Mouse (Mus musculus) thymus, adult 2 months (tissue): Measurements from ENCODE around the gene En1.

ENCODE experiments used
- CTCF ChIP-seq: fragments of 200-500 bp; IDR thresholded peaks from 2 replicates; pipeline ENCODE4 v1.5.1; 2012; ENCODE audit warnings: mild to moderate bottlenecking, control low read depth, low read length, moderate library complexity, borderline replicate concordance; ENCODE audit not compliant: control insufficient read depth, poor library complexity, insufficient read depth; ENCODE audit errors: extremely low read depth
- POLR2A ChIP-seq: fragments of 200-500 bp; IDR thresholded peaks from 2 replicates; pipeline ENCODE4 v1.6.1; 2012; ENCODE audit warnings: mild to moderate bottlenecking, low read length, control low read depth, moderate library complexity; ENCODE audit not compliant: control insufficient read depth, poor library complexity, insufficient read depth; ENCODE audit errors: extremely low read depth

- TF ChIP-seq CTCF (no peak), POLR2A (no peak)
Observed at GRCm38 (mm10) chr1:120621383-120621782, 19.2 kb downstream of the En1 start.
